In genomic region chr13:102664843-102665587, GRCm38 (mm10) we compare ENCODE assay signal across 8 mouse cellular contexts. TPM values are rescaled to one million over a fixed set of nuclear protein-coding genes. Genes with fewer than 3 reads are reported as not detected.
A peak's percentile ranks its signal among the peaks of the same experiment; 100 is the strongest.
DNase-seq lines count a peak whose midpoint lies in the region.

No protein-coding gene starts in this region.

- H3K36me3 ChIP-seq in limb, embryonic 10.5 days, result no peaks in the 10 kb centered on the region
- no peaks in the 10 kb centered on the region for H3K36me3 ChIP-seq in midbrain, embryonic 10.5 days

- intact Hi-C loops in heart, postnatal 36 days (cut with DNase I), result no loop called here

- no peak overlapping the region for H3K27ac ChIP-seq in limb, embryonic 10.5 days
- H3K27ac ChIP-seq in midbrain, embryonic 10.5 days (replicated peaks), result no peak overlapping the region

- DNase-seq in layer of hippocampus, adult 9-11 months, result peak; percentile 68
- no peak for DNase-seq in layer of hippocampus, postnatal 14 days (ENCODE audit: low spot score in 2 of 2)
- DNase-seq in embryo, embryonic 9.5 days (ENCODE audit: extremely low spot score), result peak; percentile 60
- DNase-seq in heart, postnatal 36 days, result peak; percentile 58 to 62
- peak; percentile 66 for DNase-seq in limb, embryonic 10.5 days (ENCODE audit: low spot score)
- DNase-seq in midbrain, embryonic 10.5 days (ENCODE audit: low spot score), result peak; percentile 47
- peak; percentile 37 to 63 for DNase-seq in spleen, postnatal 14 days (ENCODE audit: low spot score in 2 of 2)
- no peak for DNase-seq in urinary bladder, postnatal 25 days (ENCODE audit: low spot score)

- no peak overlapping the region for H3K4me3 ChIP-seq in limb, embryonic 10.5 days
- H3K4me3 ChIP-seq in midbrain, embryonic 10.5 days, result peak overlapping the region; percentile 34

- H3K9me3 ChIP-seq in limb, embryonic 10.5 days (replicated peaks), result no peaks in the 10 kb centered on the region
- H3K9me3 ChIP-seq in midbrain, embryonic 10.5 days (replicated peaks), result no peaks in the 10 kb centered on the region

- 53% methylated on average over 12 of the region's 12 CpGs for WGBS in limb, embryonic 10.5 days
- 57% methylated on average over 12 of the region's 12 CpGs for WGBS in midbrain, embryonic 10.5 days

- H3K27me3 ChIP-seq in limb, embryonic 10.5 days (ENCODE audit: low read depth, poor library complexity, severe bottlenecking), result peaks cover 20% of the 10 kb centered on the region; the same call in 1 of the 2 replicates
- 0 out of 2 replicates have a peak, but pooled peaks cover 8% of the 10 kb centered on the region for H3K27me3 ChIP-seq in midbrain, embryonic 10.5 days (ENCODE audit: low read depth, poor library complexity, severe bottlenecking)

- no peaks in the 10 kb centered on the region; the same call in 1 of the 2 replicates for H3K4me1 ChIP-seq in limb, embryonic 10.5 days
- peaks cover 21% of the 10 kb centered on the region; the same call in 1 of the 2 replicates for H3K4me1 ChIP-seq in midbrain, embryonic 10.5 days

RNA-seq across cellular contexts. Expression of gene Cd180, which starts 28.3 kb away (rescaled TPM):
- total RNA-seq in layer of hippocampus, postnatal 14 days (2021), result 1 to 10 TPM; 2.9 to 3.7 TPM
- 1 to 10 TPM; 1.1 TPM for total RNA-seq in heart, postnatal 36 days (2021)
- 0.15 TPM in 1 of 2 replicates, not detected in the other for polyA plus RNA-seq in limb, embryonic 10.5 days (2016; fragmentation: Nextera tagmentation; extraction: Ambion mirVana)
- 0.45 and 0.51 TPM in 2 replicates for polyA plus RNA-seq in midbrain, embryonic 10.5 days (2016; fragmentation: Nextera tagmentation; extraction: Ambion mirVana)

Comparison
In these comparisons a context has a peak if more than half of its experiments do, and no peak if none do; other contexts are left out.
1. DNase-seq: peak in layer of hippocampus, adult 9-11 months (single experiment), embryo, embryonic 9.5 days (single experiment), heart, postnatal 36 days (2 of 2), limb, embryonic 10.5 days (single experiment), midbrain, embryonic 10.5 days (single experiment) and spleen, postnatal 14 days (2 of 2); none in layer of hippocampus, postnatal 14 days (0 of 2) and urinary bladder, postnatal 25 days (single experiment).